Mouse (Mus musculus) liver, embryonic 16.5 days (tissue): ENCODE data around the gene Cant1. TPM values are rescaled to one million over a fixed set of nuclear protein-coding genes. Genes with fewer than 3 reads are reported as not detected.

Experiments
- ATAC-seq: fragments of 200-750 bp; cut with Nextera tagmentation; 2 replicates; pipeline ENCODE4 v1.8.0; 2017; ENCODE audit warnings: low read depth, mild to moderate bottlenecking, moderate number of reproducible peaks, moderate library complexity
- H3K27ac ChIP-seq: fragments of 300-500 bp; sonication (generic); 2 replicates; pipeline ENCODE4 v1.5.1; 2014; ENCODE audit warnings: mild to moderate bottlenecking, low read length
- H3K27me3 ChIP-seq: fragments of 300-500 bp; sonication (generic); 2 replicates; pipeline ENCODE4 v1.6.1; 2014; ENCODE audit warnings: low read depth, low read length, mixed read lengths; ENCODE audit not compliant: control insufficient read depth, insufficient read depth
- H3K36me3 ChIP-seq: fragments of 300-500 bp; sonication (generic); 2 replicates; pipeline ENCODE4 v1.6.1; 2014; ENCODE audit warnings: mild to moderate bottlenecking; ENCODE audit not compliant: control insufficient read depth, insufficient read depth
- H3K4me1 ChIP-seq: fragments of 300-500 bp; sonication (generic); 2 replicates; pipeline ENCODE4 v1.6.1; 2014; ENCODE audit warnings: low read depth, low read length, mixed read lengths; ENCODE audit not compliant: control insufficient read depth
- H3K4me2 ChIP-seq: fragments of 300-500 bp; sonication (generic); 2 replicates; pipeline ENCODE4 v1.6.1; 2014; ENCODE audit warnings: low read depth, low read length, mixed read lengths
- H3K4me3 ChIP-seq: fragments of 300-500 bp; sonication (generic); 2 replicates; pipeline ENCODE4 v1.5.1; 2014; ENCODE audit warnings: low read depth, mild to moderate bottlenecking, low read length
- H3K9ac ChIP-seq: fragments of 300-500 bp; sonication (generic); 2 replicates; pipeline ENCODE4 v1.6.1; 2014; ENCODE audit warnings: low read depth, low read length
- H3K9me3 ChIP-seq: fragments of 300-500 bp; sonication (generic); replicated peaks from 2 replicates; pipeline ENCODE4 v1.6.1; 2016; ENCODE audit warnings: low read length; ENCODE audit not compliant: control insufficient read depth
- WGBS: fragments of 180-500 bp; shearing (Covaris S2); extraction: QIAGEN DNeasy Blood & Tissue Kit; methylation state at CpG from one replicate; pipeline ENCODE4 v1.1.7; 2014; ENCODE audit not compliant: insufficient replicate concordance; 5-methylcytosine and 5-hydroxymethylcytosine counted together
- polyA plus RNA-seq: library from polyadenylated mRNA; unstranded; fragments of >200 nt; fragmentation: Nextera tagmentation; extraction: Ambion mirVana; gene quantifications from 2 replicates; pipeline ENCODE4 v1.2.1, GENCODE M21; 2015

Cant1 gene
- polyA plus RNA-seq, 1 experiment from 2014 or later = 8.2 TPM

DNA sequence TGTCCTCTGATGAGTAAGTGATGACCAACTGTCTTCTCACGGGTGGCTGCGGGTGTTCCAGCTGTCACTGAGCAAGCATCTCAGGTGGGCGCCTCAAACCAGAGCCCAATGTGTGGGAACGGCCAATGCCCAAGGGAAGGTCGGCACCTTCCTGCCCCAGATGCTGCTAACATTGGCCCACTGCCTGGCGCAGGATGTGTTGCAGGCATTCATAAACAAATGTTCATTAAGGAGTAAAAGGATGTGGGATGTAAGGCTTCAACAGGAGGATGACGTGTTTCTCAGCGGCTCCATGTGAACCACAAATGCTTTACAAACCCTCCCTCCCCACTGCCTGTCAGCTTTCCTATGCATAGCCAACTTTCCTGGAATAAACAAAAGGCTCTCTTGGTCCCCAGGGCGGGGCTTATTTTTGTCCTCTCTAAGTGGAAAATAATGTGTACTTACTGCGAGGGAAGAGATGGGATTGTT lies 14.5 kb upstream of the Cant1 start:
- H3K4me1 ChIP-seq = no peaks in the 10 kb centered on the region
- H3K36me3 ChIP-seq = no peaks in the 10 kb centered on the region
- H3K4me2 ChIP-seq = no peak overlapping the region
- no peaks in the 10 kb centered on the region for H3K9me3 ChIP-seq
- WGBS = 45% methylated on average over 10 of the region's 10 CpGs
- H3K27me3 ChIP-seq = peaks cover 5% of the 10 kb centered on the region; the same call in 1 of the 2 replicates
- no peak overlapping the region for H3K4me3 ChIP-seq
- no peak for ATAC-seq
- H3K27ac ChIP-seq = no peak overlapping the region
- no peak overlapping the region for H3K9ac ChIP-seq

DNA sequence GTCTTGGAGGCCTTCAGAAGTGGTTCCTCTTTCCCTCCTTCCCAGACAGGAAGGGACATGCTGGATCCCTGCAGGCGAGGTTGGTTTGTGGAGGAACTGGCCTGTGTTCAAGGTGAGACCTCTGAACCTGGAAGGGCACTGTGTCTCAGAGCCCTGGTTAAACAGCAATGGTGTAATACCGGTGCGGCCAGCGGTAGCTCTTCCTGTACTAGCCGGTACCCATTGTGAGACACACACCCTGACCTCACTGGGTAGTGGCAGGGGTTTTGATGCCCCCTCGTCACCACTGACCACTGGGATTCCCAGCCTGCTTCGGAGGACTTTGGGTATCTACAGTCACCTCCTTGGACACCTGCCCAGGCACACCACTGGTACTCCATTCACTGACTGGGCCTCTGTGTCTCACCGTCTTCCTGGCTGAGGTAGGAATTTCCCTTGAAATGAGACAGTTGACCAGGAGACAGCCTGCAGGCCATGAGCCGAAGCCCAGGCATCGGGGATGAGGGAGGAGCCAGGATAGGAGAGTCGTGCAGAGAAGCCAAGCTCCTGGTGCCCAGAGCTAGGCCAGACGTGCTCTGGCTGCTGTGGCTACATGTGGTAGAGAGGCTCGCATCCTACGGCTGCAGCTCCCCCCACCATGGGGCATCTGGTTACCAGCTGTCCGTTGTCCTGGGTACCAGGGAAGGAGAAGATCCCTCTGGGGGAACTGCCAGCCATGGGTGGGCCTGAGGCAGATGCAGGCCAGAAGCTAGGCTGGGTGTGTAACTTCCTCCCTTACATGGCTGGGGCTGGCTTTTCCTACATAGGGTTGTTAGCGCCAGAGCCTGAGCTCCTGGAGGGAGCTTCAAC lies 12.4 kb upstream of the Cant1 start:
- WGBS = 61% methylated on average over 16 of the region's 16 CpGs
- H3K27ac ChIP-seq = no peak overlapping the region
- H3K9ac ChIP-seq = no peak overlapping the region
- H3K4me1 ChIP-seq = no peaks in the 10 kb centered on the region
- H3K9me3 ChIP-seq = no peaks in the 10 kb centered on the region
- H3K4me3 ChIP-seq = no peak overlapping the region
- H3K27me3 ChIP-seq = peaks cover 8% of the 10 kb centered on the region
- ATAC-seq = no peak
- H3K4me2 ChIP-seq = no peak overlapping the region
- H3K36me3 ChIP-seq = no peaks in the 10 kb centered on the region

DNA sequence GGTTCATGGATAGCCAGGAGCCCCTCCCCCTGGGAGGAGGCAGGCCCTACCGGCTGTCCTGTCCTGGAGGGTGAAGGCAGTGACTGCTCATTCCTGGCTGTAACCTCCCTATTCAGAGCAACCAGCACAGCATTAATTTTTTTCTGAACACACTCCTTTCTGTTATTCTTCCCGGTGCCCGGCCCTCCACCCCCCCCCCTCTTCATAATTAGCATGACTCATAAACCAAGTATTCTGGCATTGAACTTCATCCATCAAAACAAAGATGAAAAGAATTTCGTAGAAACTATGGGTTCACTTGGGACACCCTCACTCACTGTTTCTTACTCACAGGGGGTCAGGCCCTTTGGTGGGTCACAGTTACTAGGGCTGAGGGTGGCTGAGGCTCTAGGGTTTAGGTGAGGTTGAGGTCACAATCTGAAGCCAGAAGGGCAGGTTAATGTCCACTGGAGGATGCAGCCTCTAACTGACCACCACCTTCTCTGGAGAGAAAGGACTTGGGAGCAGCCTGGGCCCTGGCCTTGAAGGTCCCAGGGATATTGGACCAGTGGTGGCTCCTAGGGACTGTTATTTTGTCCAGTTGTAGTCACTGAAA lies 11.5 kb upstream of the Cant1 start:
- Histone ChIP-seq H3K4me3 (no peak overlapping the region), H3K9ac (no peak overlapping the region)

DNA sequence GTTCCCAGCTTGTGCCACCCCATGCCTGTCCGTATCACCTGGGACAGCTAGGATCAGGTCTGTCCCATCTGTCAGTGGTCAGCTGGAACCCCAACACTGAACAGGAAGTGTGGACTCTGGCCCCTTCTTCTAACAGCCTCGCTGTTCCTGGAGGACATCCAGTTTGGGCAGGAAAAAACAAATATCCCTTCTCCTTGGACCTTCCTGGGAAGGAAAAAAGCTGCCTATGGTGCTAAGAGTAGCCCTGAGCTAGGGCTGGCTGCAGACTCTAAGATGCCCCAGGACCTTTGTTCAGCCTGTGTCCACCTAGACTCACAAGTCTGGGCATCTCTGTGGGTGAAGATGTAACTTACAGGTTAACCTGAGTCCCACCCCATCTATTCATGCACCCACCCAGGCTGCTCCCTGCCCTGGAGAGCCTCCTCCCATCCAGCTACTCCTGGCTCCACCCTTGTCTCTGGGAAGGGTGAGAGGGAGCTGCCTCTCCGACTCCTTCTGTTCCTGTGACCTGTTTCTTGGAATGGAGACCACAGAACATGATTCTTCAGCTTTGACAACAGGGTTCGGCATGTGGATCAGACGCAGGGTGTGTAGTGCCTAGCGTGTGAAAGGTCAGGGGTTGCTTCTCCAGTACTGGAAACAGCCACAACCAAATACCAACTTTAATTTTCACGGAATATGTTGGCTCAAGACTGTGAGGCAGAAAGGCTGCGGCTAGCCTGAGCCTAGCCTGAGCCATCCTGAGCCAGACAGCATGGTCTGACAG lies 10.2 kb upstream of the Cant1 start:
- Histone ChIP-seq H3K9me3 (no peaks in the 10 kb centered on the region), H3K27ac (0 out of 2 replicates have a peak overlapping the region, but pooled peaks have one; percentile 17), H3K27me3 (peaks cover 8% of the 10 kb centered on the region), H3K4me3 (peak overlapping the region; percentile 20; the same call in 1 of the 2 replicates), H3K4me1 (no peaks in the 10 kb centered on the region), H3K4me2 (no peak overlapping the region), H3K9ac (no peak overlapping the region), H3K36me3 (no peaks in the 10 kb centered on the region)
- 49% methylated on average over 8 of the region's 8 CpGs for WGBS
- ATAC-seq = no peak

More for the DNA sequence above, 11.5 kb upstream of the Cant1 start:
- no peaks in the 10 kb centered on the region for H3K36me3 ChIP-seq
- H3K9me3 ChIP-seq = no peaks in the 10 kb centered on the region
- WGBS = 48% methylated on average over 4 of the region's 4 CpGs
- no peak for ATAC-seq
- H3K27ac ChIP-seq = no peak overlapping the region
- no peaks in the 10 kb centered on the region for H3K4me1 ChIP-seq
- peaks cover 8% of the 10 kb centered on the region for H3K27me3 ChIP-seq
- no peak overlapping the region for H3K4me2 ChIP-seq

DNA sequence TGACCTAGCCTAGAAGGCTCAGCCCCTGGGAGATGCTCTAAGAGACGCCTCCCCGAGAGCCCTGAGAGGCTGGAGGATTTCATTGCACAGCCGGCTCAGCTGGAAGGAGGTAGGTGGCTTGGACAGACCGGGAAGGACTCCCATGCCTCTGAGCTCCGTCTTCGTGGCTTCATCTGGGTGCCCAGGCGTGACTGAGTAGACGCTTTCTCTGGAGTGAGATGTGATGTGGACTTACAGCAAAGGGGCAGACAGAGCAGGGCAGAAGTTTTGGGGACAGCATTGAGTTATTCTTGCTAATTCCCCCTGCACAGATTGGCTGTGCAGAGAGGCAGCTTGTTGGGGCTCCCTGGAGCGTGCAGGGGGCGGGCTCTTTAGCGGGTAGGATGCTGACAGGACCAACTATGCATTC lies 9.6 kb upstream of the Cant1 start:
- ATAC-seq = no peak
- 13% methylated on average over 11 of the region's 11 CpGs for WGBS
- Histone ChIP-seq H3K9ac (no peak overlapping the region), H3K27me3 (peaks cover 8% of the 10 kb centered on the region), H3K27ac (0 out of 2 replicates have a peak overlapping the region, but pooled peaks have one; percentile 17), H3K4me2 (no peak overlapping the region), H3K36me3 (no peaks in the 10 kb centered on the region), H3K4me3 (peak overlapping the region; percentile 20; the same call in 1 of the 2 replicates), H3K9me3 (no peaks in the 10 kb centered on the region), H3K4me1 (no peaks in the 10 kb centered on the region)

DNA sequence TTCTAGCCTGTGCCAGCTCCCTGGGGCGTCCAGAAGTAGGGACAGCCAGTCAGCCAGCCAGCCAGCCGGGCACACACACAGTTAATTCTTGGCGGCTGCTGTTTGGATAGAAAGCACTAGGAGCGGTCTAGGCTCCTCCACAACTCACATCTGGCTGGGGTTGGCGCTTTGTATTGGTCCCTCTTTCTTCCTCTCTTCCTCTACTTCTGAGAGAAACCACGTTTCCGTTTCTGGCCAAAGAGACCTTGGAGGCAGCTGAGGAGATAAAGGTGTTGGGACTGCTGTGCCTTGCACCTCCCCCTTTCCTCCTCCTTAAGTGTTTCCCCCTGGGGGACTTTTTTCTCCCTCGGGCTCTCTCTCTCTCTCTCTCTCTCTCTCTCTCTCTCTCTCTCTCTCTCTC lies 9.1 kb upstream of the Cant1 start, which contains the start of gene C1qtnf1:
C1qtnf1 (plus strand) TSS at position 218 of the 400 bp plus-strand sequence.
- Histone ChIP-seq H3K4me2 (no peak within 1 kb of the TSS), H3K9me3 (no peaks in the 10 kb centered on the region), H3K4me1 (no peaks in the 10 kb centered on the region), H3K27me3 (peaks cover 8% of the 10 kb centered on the region), H3K27ac (0 out of 2 replicates have a peak within 1 kb of the TSS, but pooled peaks have one; percentile 17), H3K9ac (no peak within 1 kb of the TSS), H3K36me3 (no peaks in the 10 kb centered on the region), H3K4me3 (peak within 1 kb of the TSS; percentile 20; the same call in 1 of the 2 replicates)
- 2% methylated on average over 8 of the region's 8 CpGs for WGBS
- no peak for ATAC-seq

DNA sequence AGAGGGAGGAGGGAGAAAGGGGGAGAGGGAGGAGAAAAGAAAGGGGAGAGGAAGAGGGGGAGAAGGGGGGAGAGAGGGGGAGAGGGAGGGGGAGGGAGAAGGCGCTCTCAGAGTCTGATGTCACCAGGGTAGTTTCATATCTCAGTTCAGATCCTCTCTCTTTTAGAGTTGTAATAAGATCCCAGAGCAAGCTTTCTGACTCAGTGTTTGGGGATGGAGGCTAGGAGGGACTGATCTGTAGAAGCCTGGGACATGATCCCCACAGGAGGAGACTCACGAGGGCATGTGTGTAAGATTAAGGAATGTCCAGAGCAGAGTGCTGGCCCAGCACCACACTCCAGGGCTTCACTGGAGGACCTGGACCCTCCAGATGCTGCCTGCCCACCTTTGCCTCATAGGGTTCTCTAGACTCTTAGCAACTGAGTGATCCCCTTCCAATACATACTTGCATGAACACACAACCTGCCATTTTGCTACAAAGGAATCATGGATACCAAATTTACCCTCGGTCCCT lies 8.4 kb upstream of the Cant1 start:
- Histone ChIP-seq H3K9me3 (no peaks in the 10 kb centered on the region), H3K9ac (no peak overlapping the region), H3K4me1 (no peaks in the 10 kb centered on the region), H3K36me3 (no peaks in the 10 kb centered on the region), H3K4me2 (no peak overlapping the region), H3K27me3 (peaks cover 8% of the 10 kb centered on the region), H3K27ac (no peak overlapping the region), H3K4me3 (no peak overlapping the region)
- ATAC-seq = no peak
- 44% methylated on average over 3 of the region's 3 CpGs for WGBS

DNA sequence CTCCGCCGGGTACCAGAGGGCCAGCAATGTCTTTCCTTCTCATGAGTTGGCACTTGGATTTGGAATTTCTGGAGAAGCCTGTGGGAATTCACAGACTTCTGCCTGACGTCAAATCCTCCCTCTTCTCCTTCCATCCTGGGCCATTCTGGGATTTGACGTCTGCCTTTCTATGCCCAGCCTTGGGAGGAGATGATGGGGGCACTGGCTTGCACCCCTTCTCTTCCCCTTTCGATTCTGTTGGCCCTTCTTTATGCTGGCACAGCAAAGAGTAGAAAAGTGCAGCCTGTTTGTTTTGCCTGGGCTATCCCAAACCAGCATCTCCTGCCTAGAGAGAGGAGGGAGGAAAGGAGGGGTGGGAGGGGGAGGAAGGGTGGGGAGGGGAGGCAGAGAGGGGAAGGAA lies 7.9 kb upstream of the Cant1 start:
- no peaks in the 10 kb centered on the region for H3K4me1 ChIP-seq
- H3K27ac ChIP-seq = no peak overlapping the region
- H3K27me3 ChIP-seq = peaks cover 8% of the 10 kb centered on the region
- no peaks in the 10 kb centered on the region for H3K36me3 ChIP-seq
- no peak for ATAC-seq
- H3K9me3 ChIP-seq = no peaks in the 10 kb centered on the region
- 45% methylated on average over 5 of the region's 5 CpGs for WGBS
- H3K4me3 ChIP-seq = no peak overlapping the region
- no peak overlapping the region for H3K9ac ChIP-seq
- no peak overlapping the region for H3K4me2 ChIP-seq
